Mouse (Mus musculus) megakaryocyte-erythroid progenitor cell, adult 5 weeks (primary cell): Measurements from ENCODE around the gene Ube2h. TPM values are rescaled to one million over a fixed set of nuclear protein-coding genes. Genes with fewer than 3 reads are reported as not detected.

Experiments
- polyA plus RNA-seq: library from polyadenylated mRNA; stranded (reverse); fragments of >175 nt; gene quantifications from 2 replicates; pipeline ENCODE4 v1.2.3, GENCODE M21; 2012

Ube2h gene
- polyA plus RNA-seq: 21.8 and 30.2 TPM in 2 replicates

DNA sequence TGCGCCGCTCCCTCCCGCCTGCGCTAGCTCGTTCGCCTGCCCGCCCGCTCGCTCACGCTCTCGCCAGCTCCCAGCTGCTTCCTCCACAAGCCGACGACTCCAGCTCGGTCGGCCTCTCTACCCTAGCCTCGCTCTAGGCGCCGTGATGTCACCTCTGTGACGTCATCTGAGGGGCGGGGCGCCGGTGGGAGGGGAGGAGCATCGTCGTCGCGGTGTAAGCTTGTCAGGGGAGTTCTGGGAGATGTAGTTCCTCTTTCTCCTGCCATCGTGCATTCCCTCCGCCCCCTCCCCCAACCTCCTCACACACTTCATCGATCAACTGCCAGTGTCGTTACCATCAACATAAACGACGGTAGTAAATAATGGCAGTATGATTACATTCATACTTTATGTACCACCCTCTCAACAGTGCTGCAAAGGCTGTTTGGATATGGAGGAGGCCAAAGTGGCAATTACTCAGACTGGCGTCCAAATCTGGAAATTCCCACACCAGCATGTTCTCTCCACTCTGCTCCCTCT, at the start of gene Ube2h:
TSS of gene Ube2h (minus strand) at position 141 of the 519 bp plus-strand sequence.

Other genes with a start within 250 kb of the Ube2h start
- gene Zc3hc1, start 86.5 kb upstream of the Ube2h start, polyA plus RNA-seq: 69.3 and 81.0 TPM in 2 replicates
- gene Klhdc10, start 97.3 kb upstream of the Ube2h start, polyA plus RNA-seq: 15.1 and 15.6 TPM in 2 replicates
- 2.4 and 3.0 TPM in 2 replicates for gene Tmem209, start 205.2 kb upstream of the Ube2h start, polyA plus RNA-seq
- gene Ssmem1, start 205.3 kb upstream of the Ube2h start, polyA plus RNA-seq: not detected in 2 replicates
- 0.04 and 0.05 TPM in 2 replicates for gene Cpa2, start 237.0 kb upstream of the Ube2h start, polyA plus RNA-seq